Mouse (Mus musculus): ENCODE results near the gene Hspb2. TPM values are rescaled to one million over a fixed set of nuclear protein-coding genes. Genes with fewer than 3 reads are reported as not detected.

Gene Hspb2
- total RNA-seq, 2 experiments from 2014 or later = 0.51 to 0.79 TPM

GRCm38 (mm10) chr9:50768107-50769002, 16.2 kb upstream of the Hspb2 start, which contains the start of gene Fdxacb1:
Gene Fdxacb1, plus strand, starts transcription at chr9:50768236.
- Histone ChIP-seq H3K4me3 (peak within 1 kb of the TSS; percentile 78), H3K27ac (peak within 1 kb of the TSS; percentile 97)
- DNase-seq (ENCODE audit: low spot score in 2 of 2) = peak; percentile 99
- peak; percentile 96; the same call in 1 of the 2 replicates for TF ChIP-seq CTCF (conservative IDR thresholded peaks at IDR 0.05)

DNA sequence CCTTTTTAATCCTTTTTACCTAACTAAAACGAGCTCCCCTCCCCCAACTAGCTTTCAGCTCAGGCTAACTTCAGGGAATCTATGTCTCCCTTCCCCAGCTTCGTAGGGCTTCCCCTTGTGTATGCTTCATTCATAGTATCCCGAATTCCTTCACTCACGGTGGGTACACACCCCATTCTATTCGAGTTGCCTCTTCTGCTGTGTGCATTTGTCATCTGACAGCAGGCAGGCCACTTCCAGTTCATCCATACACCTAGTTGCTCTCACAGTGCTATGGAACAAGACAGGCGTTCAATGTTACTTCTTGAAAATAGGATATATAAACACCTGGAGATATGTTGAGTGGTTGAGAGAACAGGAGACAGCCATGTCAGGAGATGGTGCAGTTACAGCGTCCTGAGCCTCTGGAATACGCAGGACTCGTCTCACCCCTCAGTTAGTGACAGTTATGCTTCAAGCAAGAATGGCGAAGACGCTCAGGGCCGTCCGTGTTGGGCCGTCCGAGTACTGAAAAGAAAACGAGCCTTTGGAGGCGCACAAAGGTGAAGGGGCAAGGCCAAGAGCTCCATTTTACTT, 15.5 kb upstream of the Hspb2 start:
- Histone ChIP-seq H3K27ac (peak overlapping the region; percentile 97), H3K4me3 (peak overlapping the region; percentile 78)
- no peak for DNase-seq (ENCODE audit: low spot score in 2 of 2)
- TF ChIP-seq CTCF (conservative IDR thresholded peaks at IDR 0.05) = no peak

DNA sequence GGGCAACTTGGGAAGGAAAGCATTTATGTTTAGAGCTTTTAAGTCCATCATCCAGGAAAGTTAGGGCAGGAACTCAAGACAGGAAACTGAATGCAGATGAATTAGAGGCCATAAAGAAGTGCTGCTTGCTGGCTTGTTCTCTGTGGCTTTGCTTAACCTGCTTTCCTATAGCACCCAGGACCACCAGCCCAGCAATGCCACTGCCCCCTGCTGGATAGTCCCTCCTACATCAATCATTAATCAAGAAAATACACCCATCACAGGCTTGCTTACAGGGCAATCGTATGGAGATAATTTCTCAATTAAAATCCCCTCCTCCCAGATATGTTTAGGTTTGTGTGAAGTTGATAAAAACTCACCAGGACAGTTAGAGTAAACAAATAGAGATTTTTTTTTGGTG, 11.2 kb upstream of the Hspb2 start:
- H3K27ac ChIP-seq = no peak overlapping the region
- TF ChIP-seq CTCF (conservative IDR thresholded peaks at IDR 0.05) = peak; percentile 78
- peak in 1 of 2 experiments; percentile 40 for DNase-seq (ENCODE audit: low spot score in 2 of 2)
- H3K4me3 ChIP-seq = no peak overlapping the region

GRCm38 (mm10) chr9:50761520-50762243, 9.5 kb upstream of the Hspb2 start:
- no peak overlapping the region for H3K4me3 ChIP-seq
- no peak for DNase-seq (ENCODE audit: low spot score in 2 of 2)
- H3K27ac ChIP-seq = no peak overlapping the region
- no peak for TF ChIP-seq CTCF (conservative IDR thresholded peaks at IDR 0.05)

DNA sequence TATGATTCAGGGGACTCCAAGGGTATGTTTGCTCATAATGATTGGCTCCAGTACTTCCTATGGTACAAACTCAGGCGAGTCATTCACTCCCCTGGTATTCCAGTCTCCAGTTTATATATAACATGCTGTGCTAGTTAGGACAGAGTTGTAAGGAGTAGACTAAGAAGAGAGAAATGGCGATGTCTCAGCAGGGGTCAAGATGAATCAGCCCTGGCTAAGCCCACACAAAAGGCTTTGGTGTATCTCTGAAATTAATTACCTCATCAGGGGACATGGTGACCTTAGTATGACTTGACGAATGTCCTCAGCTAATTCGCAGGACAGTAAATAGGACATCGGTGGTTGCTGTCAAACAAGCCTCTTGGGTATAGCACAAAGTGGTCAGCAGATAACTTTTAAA, 4.6 kb upstream of the Hspb2 start:
- Histone ChIP-seq H3K27ac (no peak overlapping the region), H3K4me3 (no peak overlapping the region)
- TF ChIP-seq CTCF (conservative IDR thresholded peaks at IDR 0.05) = no peak
- no peak for DNase-seq (ENCODE audit: low spot score in 2 of 2)

- TF ChIP-seq CTCF (conservative IDR thresholded peaks at IDR 0.05) = no peak
- peak overlapping the region; percentile 90 for H3K27ac ChIP-seq
- peak overlapping the region; percentile 52 for H3K4me3 ChIP-seq
- peak in 1 of 2 experiments; percentile 28 for DNase-seq (ENCODE audit: low spot score in 2 of 2)
Observed at GRCm38 (mm10) chr9:50753947-50754346, 1.8 kb upstream of the Hspb2 start.

- Histone ChIP-seq H3K4me3 (peak overlapping the region; percentile 52), H3K27ac (peak overlapping the region; percentile 90)
- DNase-seq (ENCODE audit: low spot score in 2 of 2) = peak; percentile 67 to 78
- TF ChIP-seq CTCF (conservative IDR thresholded peaks at IDR 0.05) = no peak
Observed at GRCm38 (mm10) chr9:50752784-50753615, 846 bp upstream of the Hspb2 start.

DNA sequence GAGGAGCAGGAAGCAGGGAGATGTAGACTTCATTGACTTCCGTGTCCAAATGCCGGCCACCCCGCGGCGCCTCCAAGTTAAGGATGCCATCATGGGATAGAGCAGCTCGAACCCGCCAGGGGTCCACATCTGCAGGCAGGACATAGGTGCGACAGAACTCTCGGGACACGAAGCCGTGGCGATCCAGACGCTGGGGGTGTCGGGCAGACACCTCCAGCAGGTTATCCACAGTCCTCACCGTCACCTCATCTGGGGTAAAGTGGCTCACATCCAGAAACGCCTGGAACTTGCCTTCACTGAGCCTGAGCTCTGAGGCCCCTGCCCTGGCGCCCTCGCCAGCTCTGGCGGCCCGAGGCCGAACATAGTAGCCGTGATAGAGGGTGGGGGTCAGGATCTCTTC, 831 bp downstream of the Hspb2 start, which contains the start of gene Cryab:
Gene Cryab (plus strand): TSS at position 3 of the 400 bp plus-strand sequence.
- H3K27ac ChIP-seq = peak within 1 kb of the TSS; percentile 90
- H3K4me3 ChIP-seq = peak within 1 kb of the TSS; percentile 52; the same call in 1 of the 2 replicates
- no peak for TF ChIP-seq CTCF (conservative IDR thresholded peaks at IDR 0.05)
- DNase-seq (ENCODE audit: low spot score in 2 of 2) = no peak

GRCm38 (mm10) chr9:50750706-50751105, 1.4 kb downstream of the Hspb2 start:
- Histone ChIP-seq H3K4me3 (no peak overlapping the region), H3K27ac (peak overlapping the region; percentile 90)
- no peak for DNase-seq (ENCODE audit: low spot score in 2 of 2)
- no peak for TF ChIP-seq CTCF (conservative IDR thresholded peaks at IDR 0.05)

- TF ChIP-seq CTCF (conservative IDR thresholded peaks at IDR 0.05) = peak; percentile 31
- Histone ChIP-seq H3K27ac (peak within 1 kb of the TSS; percentile 49), H3K4me3 (peak within 1 kb of the TSS; percentile 39)
- no peak for DNase-seq (ENCODE audit: low spot score in 2 of 2)
Observed at GRCm38 (mm10) chr9:50746214-50746677, 5.9 kb downstream of the Hspb2 start, which contains the start of gene 2310030G06Rik. Gene 2310030G06Rik, minus strand, starts transcription at chr9:50746536.

GRCm38 (mm10) chr9:50745806-50746205, 6.3 kb downstream of the Hspb2 start:
- Histone ChIP-seq H3K27ac (peak overlapping the region; percentile 49), H3K4me3 (peak overlapping the region; percentile 39)
- DNase-seq (ENCODE audit: low spot score in 2 of 2) = no peak
- TF ChIP-seq CTCF (conservative IDR thresholded peaks at IDR 0.05) = no peak

DNA sequence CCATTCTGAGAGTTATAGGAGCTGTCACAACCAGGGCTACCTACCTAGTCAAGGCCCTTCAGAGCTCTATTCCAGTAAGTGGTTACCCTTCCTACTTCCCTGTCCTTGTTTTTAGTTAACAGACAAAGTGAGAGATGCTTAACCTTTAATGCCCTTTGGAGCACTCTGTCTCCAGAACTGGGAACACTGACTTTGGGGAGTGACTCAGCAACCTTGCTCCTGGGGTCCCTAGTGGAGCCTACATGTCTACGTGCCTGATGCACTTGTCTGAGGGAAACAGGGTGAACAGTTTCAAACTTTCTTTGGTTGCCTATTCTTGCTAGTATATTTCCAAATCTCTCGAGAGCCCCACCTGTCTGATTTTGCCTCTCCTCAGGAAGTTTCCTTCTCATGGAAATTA, 9.4 kb downstream of the Hspb2 start:
- TF ChIP-seq CTCF (conservative IDR thresholded peaks at IDR 0.05) = no peak
- DNase-seq (ENCODE audit: low spot score in 2 of 2) = no peak
- Histone ChIP-seq H3K27ac (no peak overlapping the region), H3K4me3 (no peak overlapping the region)
